Mouse (Mus musculus) midbrain, embryonic 13.5 days (tissue): ENCODE results near the gene Ogfr. TPM values are rescaled to one million over a fixed set of nuclear protein-coding genes. Genes with fewer than 3 reads are reported as not detected.

Source experiments
- ATAC-seq: fragments of 200-750 bp; cut with Nextera tagmentation; 2 replicates; pipeline ENCODE4 v1.8.0; 2017; ENCODE audit warnings: mild to moderate bottlenecking, moderate TSS enrichment, moderate library complexity
- H3K27ac ChIP-seq: fragments of 300-500 bp; sonication (generic); 2 replicates; pipeline ENCODE4 v1.5.1; 2015; ENCODE audit warnings: inconsistent platforms, mild to moderate bottlenecking, moderate library complexity
- H3K27me3 ChIP-seq: fragments of 300-500 bp; sonication (generic); 2 replicates; pipeline ENCODE4 v1.6.1; 2015; ENCODE audit warnings: mild to moderate bottlenecking, inconsistent platforms
- H3K36me3 ChIP-seq: fragments of 300-500 bp; sonication (generic); 2 replicates; pipeline ENCODE4 v1.6.1; 2015; ENCODE audit warnings: mild to moderate bottlenecking, inconsistent platforms
- H3K4me1 ChIP-seq: fragments of 300-500 bp; sonication (generic); replicated peaks from 2 replicates; pipeline ENCODE4 v1.6.1; 2015; ENCODE audit warnings: inconsistent platforms
- H3K4me2 ChIP-seq: fragments of 300-500 bp; sonication (generic); replicated peaks from 2 replicates; pipeline ENCODE4 v1.6.1; 2015; ENCODE audit warnings: moderate library complexity, mild to moderate bottlenecking, inconsistent platforms
- H3K4me3 ChIP-seq: fragments of 300-500 bp; sonication (generic); replicated peaks from 2 replicates; pipeline ENCODE4 v1.5.1; 2015; ENCODE audit warnings: mild to moderate bottlenecking, inconsistent platforms
- H3K9ac ChIP-seq: fragments of 300-500 bp; sonication (generic); replicated peaks from 2 replicates; pipeline ENCODE4 v1.6.1; 2015; ENCODE audit warnings: mild to moderate bottlenecking, inconsistent platforms
- H3K9me3 ChIP-seq: fragments of 300-500 bp; sonication (generic); 2 replicates; pipeline ENCODE4 v1.6.1; 2016; ENCODE audit warnings: mild to moderate bottlenecking, inconsistent platforms
- WGBS: fragments of 180-500 bp; shearing (Covaris S2); methylation state at CpG from one replicate; pipeline ENCODE4 v1.1.7; 2015; 5-methylcytosine and 5-hydroxymethylcytosine counted together
- polyA plus RNA-seq: library from polyadenylated mRNA; unstranded; fragments of >200 nt; fragmentation: Nextera tagmentation; extraction: Ambion mirVana; gene quantifications from 2 replicates; pipeline ENCODE4 v1.2.1, GENCODE M21; 2015

Gene Ogfr
- polyA plus RNA-seq, 1 experiment from 2014 or later, result 95.8 TPM

DNA sequence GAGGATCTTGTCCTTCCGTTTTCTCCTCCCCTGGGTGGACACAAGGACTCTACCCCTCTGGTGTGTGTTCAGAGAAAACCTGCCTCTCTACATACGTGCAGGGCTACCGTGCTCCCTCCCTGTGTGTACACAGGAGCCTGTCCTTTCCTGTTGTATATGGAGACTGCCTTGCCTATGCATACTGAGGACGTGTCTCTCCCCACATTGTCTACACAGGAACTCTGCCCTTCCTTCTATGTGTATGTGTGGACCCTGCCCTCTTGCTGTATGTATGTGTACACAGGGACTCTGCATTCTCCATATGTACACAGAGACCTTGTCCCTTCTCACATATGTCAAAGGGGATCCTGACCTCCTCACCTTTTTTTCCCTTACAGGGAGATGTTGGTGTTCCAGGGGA is 21.2 kb downstream of the Ogfr start:
- Histone ChIP-seq H3K27ac (no peak overlapping the region), H3K4me3 (no peak overlapping the region), H3K4me1 (no peaks in the 10 kb centered on the region), H3K4me2 (no peak overlapping the region), H3K27me3 (no peaks in the 10 kb centered on the region), H3K36me3 (no peaks in the 10 kb centered on the region), H3K9me3 (no peaks in the 10 kb centered on the region), H3K9ac (no peak overlapping the region)
- no peak for ATAC-seq
- 81% methylated on average over 4 of the region's 4 CpGs for WGBS

DNA sequence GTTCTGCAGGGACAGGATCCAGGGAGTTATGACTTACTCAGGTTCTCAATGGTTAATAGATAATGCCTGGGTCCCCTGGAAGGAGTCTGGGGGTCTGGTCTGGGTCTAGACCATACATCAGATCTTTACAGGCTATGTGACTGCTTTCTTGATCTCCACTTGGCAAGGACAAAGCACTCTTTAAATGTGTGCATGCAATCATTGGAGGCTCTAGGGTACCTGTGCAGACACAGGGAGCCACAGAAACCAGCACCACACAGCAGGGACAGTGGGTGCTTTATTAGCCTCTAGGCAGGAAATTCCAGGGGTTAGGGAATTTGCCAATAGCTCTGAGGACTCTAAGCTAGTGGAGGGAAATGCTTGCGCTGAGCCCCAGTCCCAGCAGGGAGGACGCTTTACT is 22.8 kb downstream of the Ogfr start:
- no peak overlapping the region for H3K9ac ChIP-seq
- H3K4me1 ChIP-seq, result no peaks in the 10 kb centered on the region
- H3K27ac ChIP-seq, result no peak overlapping the region
- H3K27me3 ChIP-seq, result no peaks in the 10 kb centered on the region
- H3K9me3 ChIP-seq, result no peaks in the 10 kb centered on the region
- WGBS, result 73% methylated on average over 2 of the region's 2 CpGs
- no peaks in the 10 kb centered on the region for H3K36me3 ChIP-seq
- no peak for ATAC-seq
- H3K4me2 ChIP-seq, result no peak overlapping the region
- no peak overlapping the region for H3K4me3 ChIP-seq

DNA sequence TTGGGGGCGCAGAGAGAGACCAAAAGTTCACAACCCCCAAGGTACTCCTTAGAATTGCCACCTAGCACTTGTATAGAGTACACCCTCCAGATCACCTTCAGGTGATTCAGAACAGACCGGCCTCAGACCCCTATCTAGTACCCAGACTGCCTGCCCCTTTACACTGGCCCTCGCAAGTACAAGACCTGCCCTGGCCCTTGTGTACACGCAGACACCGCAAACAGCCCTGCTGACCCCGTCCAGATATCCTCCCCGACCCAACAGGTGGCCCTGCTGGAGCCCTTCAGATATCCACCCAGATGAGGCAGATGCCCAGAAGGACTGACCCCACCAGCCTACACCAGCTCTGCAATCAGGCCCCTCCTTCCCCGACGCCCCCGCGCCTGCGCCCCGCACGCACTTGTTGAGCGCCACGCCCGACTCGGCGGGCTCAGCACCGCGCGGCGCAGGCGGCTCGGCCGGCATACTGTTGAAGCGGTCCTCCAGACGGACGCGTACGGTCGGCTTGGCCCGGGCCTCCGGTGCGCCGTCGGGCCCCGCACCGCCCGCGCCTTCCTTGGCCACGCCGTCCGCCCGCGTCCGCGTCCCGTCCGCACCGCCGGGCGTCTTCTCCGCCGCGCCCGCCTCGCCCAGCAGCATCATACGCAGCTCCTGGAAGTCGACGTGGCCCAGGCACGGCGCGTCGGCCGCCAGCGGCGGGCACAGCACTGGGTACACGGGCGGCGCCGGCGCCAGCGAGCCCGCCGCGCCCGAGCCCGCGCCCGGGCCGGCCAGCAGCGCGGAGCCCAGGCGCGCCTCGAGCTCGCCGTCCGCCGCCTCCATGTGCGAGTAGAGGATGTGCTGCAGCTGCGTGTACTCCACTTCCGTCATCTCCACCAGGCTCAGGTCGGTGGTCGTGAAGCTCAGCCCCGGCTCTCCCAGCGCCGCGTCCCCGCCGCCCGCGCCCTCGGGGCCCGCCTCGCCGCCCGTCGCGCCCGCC is 52.8 kb downstream of the Ogfr start:
- H3K4me1 ChIP-seq, result peaks cover 5% of the 10 kb centered on the region; the same call in 1 of the 2 replicates
- H3K36me3 ChIP-seq, result no peaks in the 10 kb centered on the region
- H3K4me3 ChIP-seq, result peak overlapping the region; percentile 37
- no peak overlapping the region for H3K27ac ChIP-seq
- H3K27me3 ChIP-seq, result peaks cover 53% of the 10 kb centered on the region
- ATAC-seq, result peak; percentile 30; the same call in 1 of the 2 replicates
- peaks cover 16% of the 10 kb centered on the region for H3K9me3 ChIP-seq
- H3K9ac ChIP-seq, result no peak overlapping the region
- peak overlapping the region; percentile 45 for H3K4me2 ChIP-seq
- WGBS, result 3% methylated on average over 81 of the region's 112 CpGs

DNA sequence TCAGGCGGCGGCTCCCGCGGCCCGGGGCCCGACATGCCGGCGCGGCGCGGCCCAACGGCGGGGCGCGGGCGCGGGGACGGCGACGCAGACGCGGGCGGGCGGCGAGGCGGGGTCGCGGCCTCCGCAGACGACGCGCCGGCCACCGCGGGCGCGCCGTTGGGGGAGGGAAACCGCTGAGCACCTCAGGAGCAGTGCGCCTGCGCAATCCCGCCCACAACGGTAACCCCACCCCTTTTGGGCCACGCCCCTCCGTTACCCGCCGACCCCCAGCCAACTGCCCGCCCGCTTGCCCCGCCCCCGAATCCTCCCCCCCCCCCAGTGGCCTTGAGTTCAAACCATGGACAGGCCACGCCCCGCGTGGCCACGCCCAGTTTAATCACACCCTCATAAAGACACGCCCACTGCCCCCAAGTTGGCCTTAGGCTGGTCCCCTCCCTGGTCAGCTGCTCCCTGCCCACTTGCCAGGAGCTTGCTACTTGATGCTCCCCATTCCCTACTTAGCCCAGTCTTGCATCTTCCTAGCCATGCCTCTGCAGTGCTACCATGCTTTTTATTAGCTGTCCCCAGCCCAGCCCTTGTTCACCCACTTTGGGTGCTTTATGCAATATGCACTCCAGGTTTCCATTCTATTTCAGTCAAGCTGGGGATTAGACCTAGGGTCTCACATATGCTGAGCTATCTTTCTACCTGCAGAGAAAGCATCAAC is 53.7 kb downstream of the Ogfr start, which contains the start of gene Tcfl5:
Tcfl5 (minus strand) TSS at position 154 of the 706 bp plus-strand sequence.
- H3K27me3 ChIP-seq, result peaks cover 53% of the 10 kb centered on the region
- peaks cover 16% of the 10 kb centered on the region for H3K9me3 ChIP-seq
- peak within 1 kb of the TSS; percentile 45 for H3K4me2 ChIP-seq
- 2% methylated on average over 29 of the region's 56 CpGs for WGBS
- peaks cover 5% of the 10 kb centered on the region; the same call in 1 of the 2 replicates for H3K4me1 ChIP-seq
- no peak for ATAC-seq
- H3K27ac ChIP-seq, result no peak within 1 kb of the TSS
- no peak within 1 kb of the TSS for H3K9ac ChIP-seq
- H3K4me3 ChIP-seq, result peak within 1 kb of the TSS; percentile 37
- H3K36me3 ChIP-seq, result no peaks in the 10 kb centered on the region

DNA sequence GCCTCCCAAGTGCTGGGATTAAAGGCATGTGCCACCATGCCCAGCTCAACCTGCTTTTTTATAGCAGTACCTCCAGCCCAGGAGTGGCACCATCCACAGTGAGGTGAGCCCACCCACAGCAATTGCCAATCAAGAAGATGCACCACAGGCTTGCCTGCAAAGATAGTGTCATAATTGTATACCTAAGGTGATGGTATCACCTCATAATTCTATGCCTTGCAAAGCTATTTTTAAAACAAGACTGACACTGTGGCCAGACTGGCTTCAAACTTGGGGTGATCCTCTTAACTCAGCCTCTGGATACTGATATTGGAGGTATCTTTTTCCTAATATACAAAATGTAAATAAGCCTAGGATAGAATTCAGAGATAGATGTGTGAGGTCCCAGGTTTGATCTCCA is 54.6 kb downstream of the Ogfr start:
- Histone ChIP-seq H3K4me1 (peaks cover 5% of the 10 kb centered on the region; the same call in 1 of the 2 replicates), H3K36me3 (no peaks in the 10 kb centered on the region), H3K27me3 (peaks cover 53% of the 10 kb centered on the region), H3K4me2 (no peak overlapping the region), H3K27ac (no peak overlapping the region), H3K9ac (no peak overlapping the region), H3K9me3 (peaks cover 16% of the 10 kb centered on the region), H3K4me3 (no peak overlapping the region)
- no peak for ATAC-seq

Other genes with a start within 250 kb of the Ogfr start
- 1.6 and 1.9 TPM in 2 replicates for gene Slco4a1, start 133.0 kb upstream of the Ogfr start, polyA plus RNA-seq
- 1.2 and 1.3 TPM in 2 replicates for gene Ntsr1, start 89.3 kb upstream of the Ogfr start, polyA plus RNA-seq
- 49.2 and 51.9 TPM in 2 replicates for gene Mrgbp, start 7.9 kb upstream of the Ogfr start, polyA plus RNA-seq
- 17.5 and 17.9 TPM in 2 replicates for gene Col9a3, start 8.5 kb downstream of the Ogfr start, polyA plus RNA-seq
- gene Tcfl5, start 53.5 kb downstream of the Ogfr start, polyA plus RNA-seq, result 0.09 and 0.15 TPM in 2 replicates
- gene Dido1, start 120.8 kb downstream of the Ogfr start, polyA plus RNA-seq, result 33.9 and 36.3 TPM in 2 replicates
- gene Gid8, start 120.9 kb downstream of the Ogfr start, polyA plus RNA-seq, result 56.3 and 61.1 TPM in 2 replicates
- 0.27 and 0.61 TPM in 2 replicates for gene Slc17a9, start 136.0 kb downstream of the Ogfr start, polyA plus RNA-seq
- gene Bhlhe23, start 187.7 kb downstream of the Ogfr start, polyA plus RNA-seq, result 18.7 and 25.0 TPM in 2 replicates